Mouse (Mus musculus) gastrocnemius, adult 8-10 months (tissue): Measurements from ENCODE around the gene Rai1. TPM values are rescaled to one million over a fixed set of nuclear protein-coding genes. Genes with fewer than 3 reads are reported as not detected.

Experiments
- DNase-seq, 2 experiments: peaks; one replicate each; pipeline ENCODE4 v3.0.0; 2022; ENCODE audit warnings: low spot score in 2 of 2
- total RNA-seq, 4 experiments: library from RNA; stranded (reverse); gene quantifications; 2 replicates each; pipeline ENCODE4 v1.2.4; 2022

Rai1 gene
- total RNA-seq, 4 experiments from 2014 or later: 18.0 to 25.7 (median 21.4) TPM

- DNase-seq: no peak
Observed at GRCm38 (mm10) chr11:60094909-60095810, 9.7 kb upstream of the Rai1 start.

- no peak for DNase-seq
Observed at GRCm38 (mm10) chr11:60099555-60100186, 5.1 kb upstream of the Rai1 start.

DNA sequence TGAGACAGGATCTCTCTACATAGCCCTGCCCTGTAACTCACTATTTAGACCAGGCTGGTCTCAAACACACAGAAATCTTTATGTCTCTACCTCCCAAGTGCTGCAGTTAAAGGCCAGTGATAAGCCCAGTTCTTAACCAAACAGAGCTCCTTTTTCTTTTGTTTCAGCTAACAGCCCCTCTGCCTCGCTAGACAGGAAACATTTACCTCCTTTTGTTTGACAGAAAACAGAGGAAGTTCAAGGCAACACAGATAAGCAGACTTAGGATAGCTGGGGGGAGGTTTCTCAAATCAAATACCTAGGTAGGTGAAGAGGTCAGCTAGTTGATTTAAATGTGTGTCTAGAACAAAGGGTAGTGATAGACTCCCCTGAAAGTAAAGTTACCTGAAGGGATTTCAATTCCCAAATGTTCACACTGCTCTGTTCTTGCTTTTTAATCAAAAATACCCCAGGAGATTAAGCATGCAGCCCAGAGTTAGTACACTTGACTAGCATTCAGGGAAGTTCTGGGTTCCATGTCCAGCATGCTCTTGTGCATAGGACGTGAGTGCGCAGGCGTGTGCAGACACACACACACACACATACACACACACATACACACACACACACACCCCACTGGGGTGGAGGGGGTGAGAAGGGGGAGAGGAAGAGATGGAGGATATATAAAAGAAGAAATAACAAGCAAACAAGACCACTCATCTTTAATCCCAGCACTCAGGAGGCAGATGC, 3.8 kb upstream of the Rai1 start:
- DNase-seq: no peak

- DNase-seq: no peak
Observed at GRCm38 (mm10) chr11:60101986-60102385, 2.8 kb upstream of the Rai1 start.

GRCm38 (mm10) chr11:60102664-60103063, 2.1 kb upstream of the Rai1 start:
- DNase-seq: no peak

DNA sequence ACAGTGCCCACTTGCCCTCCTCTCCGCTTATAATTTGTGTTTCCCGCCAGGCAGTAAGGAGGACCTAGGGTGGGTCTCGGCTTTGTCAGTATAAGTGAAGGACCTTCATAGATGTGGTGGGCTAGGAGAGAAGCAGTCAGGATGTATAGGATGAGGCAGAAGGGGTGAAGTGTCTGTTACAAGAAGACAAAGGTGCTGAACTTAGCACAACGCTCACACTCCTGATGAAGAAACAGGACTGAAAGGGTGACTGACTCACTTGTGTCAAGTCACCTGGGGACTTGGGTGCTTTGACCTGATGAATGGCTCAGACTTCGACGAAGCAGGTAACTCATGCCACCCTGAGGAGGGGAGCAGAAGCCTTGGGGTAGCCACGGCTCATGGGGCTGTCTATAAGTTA, 1.2 kb upstream of the Rai1 start:
- no peak for DNase-seq

GRCm38 (mm10) chr11:60105593-60106542, 1.1 kb downstream of the Rai1 start:
- peak; percentile 40 to 45 for DNase-seq

DNA sequence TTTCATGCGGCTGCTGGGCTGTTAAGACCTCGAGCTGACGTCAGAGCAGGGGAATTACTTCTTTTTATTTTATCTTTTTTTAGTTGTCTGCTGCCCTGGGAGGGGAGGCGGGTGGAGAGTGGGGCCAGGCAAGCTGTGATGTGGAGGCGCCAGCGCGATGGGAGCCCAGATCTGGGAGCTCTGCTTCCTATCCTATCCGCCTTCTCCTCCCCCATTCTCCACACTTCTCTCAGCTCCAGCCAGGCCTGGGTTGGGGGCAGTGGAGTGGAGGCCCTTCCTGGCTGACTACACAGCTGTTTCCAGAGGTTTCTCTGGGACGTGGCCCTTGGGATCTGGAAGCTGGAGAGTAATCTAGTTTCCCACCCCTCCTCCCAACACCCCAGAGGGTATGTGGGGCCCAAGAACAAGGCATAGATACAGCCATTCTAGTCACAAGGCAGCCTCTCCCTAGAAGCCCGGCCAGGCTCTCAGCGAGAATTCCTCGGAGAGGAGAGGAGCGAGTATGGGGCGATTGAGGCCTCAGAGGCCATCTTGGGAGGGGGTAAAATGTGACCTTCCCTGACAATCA, 1.8 kb downstream of the Rai1 start:
- DNase-seq: peak in 1 of 2 experiments; percentile 22

- DNase-seq: no peak
Observed at GRCm38 (mm10) chr11:60107449-60107848, 2.6 kb downstream of the Rai1 start.

GRCm38 (mm10) chr11:60108631-60109172, 3.9 kb downstream of the Rai1 start:
- DNase-seq: no peak

GRCm38 (mm10) chr11:60110386-60110785, 5.6 kb downstream of the Rai1 start:
- no peak for DNase-seq

DNA sequence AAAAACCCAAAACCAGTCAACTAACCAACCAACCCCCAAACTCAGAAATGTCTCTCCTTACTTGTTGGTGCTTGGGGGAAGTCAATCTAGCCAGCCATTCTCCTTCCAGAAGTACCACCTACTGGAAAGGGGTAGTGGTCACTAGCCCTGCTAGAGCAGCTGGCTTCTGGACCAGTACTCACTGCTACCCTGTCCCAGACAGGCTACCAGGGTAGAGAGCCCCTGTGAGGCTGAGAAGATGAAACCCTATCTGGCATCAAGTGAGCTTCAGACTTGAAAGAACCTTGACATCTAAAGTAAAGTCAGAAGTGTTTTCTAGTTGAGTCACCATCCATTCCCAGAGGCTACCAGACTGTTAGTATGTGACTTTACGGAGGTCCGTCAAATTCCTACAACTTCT, 6.8 kb downstream of the Rai1 start:
- DNase-seq: no peak

DNA sequence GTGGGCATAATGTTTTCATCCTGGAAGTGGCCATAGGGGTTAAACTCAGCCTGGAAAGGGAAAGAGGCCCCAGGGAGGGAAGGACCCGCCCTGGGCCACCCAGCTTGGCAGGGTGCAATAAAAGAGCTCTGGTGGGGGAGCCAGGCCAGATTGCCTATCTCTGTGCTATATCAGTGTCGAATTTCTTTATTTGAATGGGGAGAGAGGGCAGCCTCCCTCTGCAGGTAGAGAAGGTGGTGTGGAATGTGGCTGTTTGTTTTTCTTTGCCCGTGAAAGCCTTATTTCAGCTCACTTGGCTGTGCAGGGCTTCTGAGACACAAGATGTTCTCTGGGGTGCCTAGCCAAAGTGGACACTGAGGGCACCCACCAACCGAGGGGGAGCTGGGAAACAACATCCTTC, 8.8 kb downstream of the Rai1 start:
- DNase-seq: no peak

DNA sequence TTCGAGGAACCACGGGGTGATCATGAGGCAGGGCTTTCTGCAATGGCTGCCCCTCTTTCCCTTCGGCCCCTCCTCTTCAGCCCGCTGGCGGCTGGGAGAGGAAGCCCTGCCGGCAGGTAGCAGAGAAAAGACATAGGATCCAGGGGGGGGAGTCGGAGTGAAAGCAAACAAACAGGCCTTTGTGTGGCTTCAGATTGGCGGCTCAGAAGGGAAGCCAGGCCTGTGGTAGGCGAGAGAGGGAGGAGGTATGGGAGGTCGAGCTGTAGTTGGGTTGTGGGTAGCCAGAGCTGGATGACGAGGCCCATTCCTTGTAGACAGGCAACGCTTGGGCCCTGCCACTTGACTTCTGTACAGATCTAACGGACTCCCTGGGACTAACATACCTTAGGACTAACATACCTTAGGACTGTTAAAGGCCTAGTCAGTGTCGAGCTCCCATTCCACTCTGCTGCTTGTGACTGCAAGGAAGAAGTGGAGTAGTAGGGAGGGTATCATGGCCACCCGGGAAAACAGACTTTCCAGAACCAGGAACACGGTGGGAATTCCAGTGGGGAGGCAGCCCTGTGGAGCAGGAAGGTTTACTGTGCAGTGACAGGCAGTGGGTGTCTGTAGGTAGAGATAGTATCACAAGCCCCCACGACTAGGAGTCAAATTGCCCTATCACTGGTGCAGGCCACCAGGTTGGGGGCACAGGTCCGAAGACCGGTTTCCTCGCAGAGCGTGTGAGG, 9.6 kb downstream of the Rai1 start:
- DNase-seq: no peak

- peak; percentile 92 to 95 for DNase-seq
Observed at GRCm38 (mm10) chr11:60115024-60115538, 10.3 kb downstream of the Rai1 start.

GRCm38 (mm10) chr11:60115638-60116276, 10.9 kb downstream of the Rai1 start:
- DNase-seq: peak in 1 of 2 experiments; percentile 33

- DNase-seq: no peak
Observed at GRCm38 (mm10) chr11:60120586-60121262, 15.9 kb downstream of the Rai1 start.

DNA sequence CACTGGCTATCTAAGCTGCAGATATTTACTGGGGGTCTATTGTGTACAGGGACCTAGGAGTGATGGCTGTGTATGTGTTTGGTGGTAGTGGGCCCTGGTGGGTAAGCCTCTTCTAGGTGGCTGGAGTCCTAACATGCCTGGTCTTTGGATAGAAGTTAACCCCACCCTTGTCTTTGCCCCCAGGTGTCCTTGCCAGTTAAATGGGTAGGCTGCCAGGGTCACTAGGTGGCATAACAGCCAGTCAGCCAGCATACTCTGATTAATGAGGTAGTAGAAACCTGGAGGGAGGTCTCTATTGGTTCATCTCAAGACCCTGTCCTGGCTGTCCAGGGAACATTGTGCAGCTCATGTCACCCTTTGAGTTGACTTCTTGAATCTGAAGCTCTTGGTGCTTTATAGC, 17.8 kb downstream of the Rai1 start:
- DNase-seq: no peak
